Mouse (Mus musculus) embryonic fibroblast, embryonic 13.5 days (primary cell): ENCODE measurements around the gene Stt3b. TPM values are rescaled to one million over a fixed set of nuclear protein-coding genes. Genes with fewer than 3 reads are reported as not detected.

Source experiments
- H3K27ac ChIP-seq: 2 replicates; pipeline ENCODE4 v1.5.1; 2012; ENCODE audit warnings: low read length, control low read depth, inconsistent platforms; ENCODE audit not compliant: insufficient read depth
- H3K4me1 ChIP-seq: 2 replicates; pipeline ENCODE4 v1.6.1; 2011; ENCODE audit warnings: low read length; ENCODE audit not compliant: control insufficient read depth, insufficient read depth
- H3K4me3 ChIP-seq: 2 replicates; pipeline ENCODE4 v1.5.1; 2011; ENCODE audit warnings: mild to moderate bottlenecking, control low read depth, low read length; ENCODE audit not compliant: insufficient read depth
- CTCF ChIP-seq: IDR thresholded peaks from 2 replicates; pipeline ENCODE4 v1.5.1; 2011; ENCODE audit warnings: mild to moderate bottlenecking, control low read depth, low read length, moderate library complexity, borderline replicate concordance; ENCODE audit not compliant: insufficient read depth
- POLR2A ChIP-seq: IDR thresholded peaks from 2 replicates; pipeline ENCODE4 v1.6.1; 2011; ENCODE audit warnings: low read depth, mild to moderate bottlenecking, control low read depth, low read length, moderate library complexity
- polyA plus RNA-seq: library from polyadenylated mRNA; stranded (reverse); fragments of >200 nt; gene quantifications from 2 replicates; pipeline ENCODE4 v1.2.4, GENCODE M21; 2011; ENCODE audit warnings: low read depth; ENCODE audit not compliant: missing spikeins, insufficient read length

Gene Stt3b
- polyA plus RNA-seq, 1 experiment: 136 TPM

DNA sequence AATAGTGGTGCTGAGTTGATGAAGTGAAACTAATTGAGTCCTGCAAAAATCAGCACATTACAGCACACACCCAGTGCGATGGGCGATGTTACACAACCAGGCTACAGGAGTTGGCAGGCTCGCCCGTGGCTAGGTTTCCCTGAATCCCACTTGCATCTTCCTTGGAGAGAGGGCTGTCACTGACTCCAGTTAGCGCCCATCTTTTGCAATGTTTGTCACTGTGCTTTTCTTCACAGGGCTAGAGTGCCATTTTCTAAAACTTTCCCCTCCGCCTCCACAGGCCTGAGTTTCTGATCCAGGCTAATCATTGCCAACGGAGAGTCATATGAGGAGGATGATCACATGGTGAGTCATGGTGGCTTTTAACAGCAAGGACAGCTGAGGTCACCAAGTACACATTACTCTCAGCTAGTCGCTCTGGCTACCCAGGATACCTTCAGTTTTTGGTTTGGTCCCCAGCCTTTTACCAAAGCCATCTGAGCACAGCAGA is 73.8 kb downstream of the Stt3b start:
- H3K4me1 ChIP-seq: peaks cover 17% of the 10 kb centered on the region
- TF ChIP-seq CTCF: no peak
- TF ChIP-seq POLR2A: no peak

DNA sequence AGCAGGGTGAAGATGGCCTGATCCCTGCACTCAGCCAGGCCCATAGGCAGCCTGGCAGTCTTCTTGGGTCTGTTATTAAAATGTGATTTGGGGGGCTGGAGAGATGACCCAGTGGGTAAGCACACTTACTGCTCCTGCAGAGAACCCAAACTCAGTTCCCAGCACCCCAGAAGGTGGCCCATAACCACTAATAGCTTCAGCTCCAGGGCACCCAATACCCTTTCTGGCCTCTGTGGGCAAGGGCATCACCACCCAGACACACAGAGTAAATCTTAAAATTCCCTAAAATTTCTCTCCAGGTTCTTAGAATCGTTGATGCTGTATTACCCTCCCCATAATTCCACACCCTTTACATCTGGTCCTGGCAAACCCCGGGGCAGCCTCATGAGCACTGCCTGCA is 75.7 kb downstream of the Stt3b start:
- Histone ChIP-seq H3K27ac (no peak overlapping the region), H3K4me3 (no peak overlapping the region), H3K4me1 (peaks cover 17% of the 10 kb centered on the region)
- TF ChIP-seq CTCF: no peak

More for the DNA sequence above, 73.8 kb downstream of the Stt3b start:
- Histone ChIP-seq H3K27ac (peak overlapping the region; percentile 74; the same call in 1 of the 2 replicates), H3K4me3 (no peak overlapping the region)

DNA sequence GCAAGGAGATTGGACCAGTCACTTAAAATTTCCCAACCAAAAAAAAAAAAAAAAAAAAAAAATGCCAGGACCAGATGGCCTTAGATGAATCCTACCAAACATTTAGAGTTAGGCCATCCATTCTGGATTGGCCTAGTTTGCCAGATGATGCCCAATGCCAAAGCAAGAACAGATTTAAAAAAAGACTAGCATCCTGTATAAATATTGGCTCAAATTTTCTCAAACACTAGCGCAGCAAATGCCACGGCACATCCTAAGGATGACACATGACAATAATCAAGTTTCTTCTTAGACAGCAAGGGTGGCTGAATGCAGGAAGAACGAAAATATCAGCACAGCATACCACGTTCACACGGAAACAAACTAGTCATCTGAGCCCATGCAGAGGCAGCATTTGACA is 76.5 kb downstream of the Stt3b start:
- no peak overlapping the region for H3K27ac ChIP-seq
- H3K4me3 ChIP-seq: no peak overlapping the region
- no peak for TF ChIP-seq CTCF
- TF ChIP-seq POLR2A: no peak
- H3K4me1 ChIP-seq: peaks cover 17% of the 10 kb centered on the region

DNA sequence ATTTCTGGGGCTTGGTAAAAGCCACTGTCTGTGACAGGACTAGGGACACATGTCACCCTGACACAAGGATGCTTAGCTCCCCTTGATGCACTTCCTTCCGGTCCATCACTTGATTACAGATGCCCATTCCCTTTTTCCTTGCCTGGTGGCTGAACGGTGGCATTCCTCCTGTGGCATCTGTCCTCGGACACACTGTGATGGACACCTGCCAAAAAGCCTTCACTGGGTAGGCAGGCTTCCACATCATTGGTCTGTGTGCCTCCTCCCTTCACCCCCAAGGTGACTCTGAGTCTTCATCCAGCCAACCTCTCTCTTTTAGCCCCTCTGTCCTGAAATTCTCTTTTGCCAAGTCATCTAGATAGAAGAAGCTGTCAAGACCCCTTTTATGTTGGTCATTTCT is 78.7 kb downstream of the Stt3b start:
- Histone ChIP-seq H3K4me1 (peaks cover 12% of the 10 kb centered on the region), H3K4me3 (no peak overlapping the region), H3K27ac (no peak overlapping the region)
- TF ChIP-seq POLR2A (no peak), CTCF (no peak)

DNA sequence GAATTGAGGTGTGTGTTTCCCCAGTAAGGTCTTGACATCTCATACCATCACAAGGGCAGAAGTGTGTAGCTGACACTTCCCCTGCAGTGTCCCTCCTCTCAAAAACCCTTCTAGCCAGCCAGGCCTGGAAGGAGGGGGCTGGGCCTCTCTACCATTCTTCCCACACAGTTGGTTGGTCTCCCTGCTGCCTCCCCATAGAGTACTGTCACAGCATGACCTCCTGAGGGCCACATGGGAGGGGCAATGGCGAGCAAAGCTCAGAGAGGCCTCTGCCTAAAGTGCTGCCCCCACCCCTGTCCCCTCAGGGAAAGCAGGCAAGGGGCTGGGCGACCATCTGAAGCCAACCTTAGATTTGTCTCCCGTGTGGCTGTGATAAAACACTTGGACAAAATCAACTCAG is 80.1 kb downstream of the Stt3b start:
- TF ChIP-seq CTCF: no peak
- no peak for TF ChIP-seq POLR2A
- peaks cover 7% of the 10 kb centered on the region for H3K4me1 ChIP-seq
- no peak overlapping the region for H3K27ac ChIP-seq
- H3K4me3 ChIP-seq: no peak overlapping the region

DNA sequence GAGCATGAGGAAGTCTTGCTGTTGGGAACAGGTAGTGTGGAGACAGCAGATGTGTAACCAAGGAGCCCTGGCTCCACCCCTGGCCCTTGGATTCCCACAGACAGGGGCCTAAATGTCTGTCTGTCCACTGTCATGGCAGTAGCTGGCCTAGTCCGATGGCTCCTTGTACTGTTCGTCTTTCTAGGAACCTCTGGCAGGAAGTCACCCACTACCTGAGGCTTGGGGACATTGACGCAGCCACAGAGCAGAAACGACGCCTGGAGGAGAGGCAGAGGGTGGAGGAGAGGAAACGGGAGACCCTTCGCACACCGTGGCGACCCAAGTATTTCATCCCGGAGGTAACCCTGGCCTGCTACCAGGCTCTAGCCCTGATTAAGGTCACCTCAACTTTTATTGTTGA is 80.5 kb downstream of the Stt3b start:
- Histone ChIP-seq H3K4me1 (peaks cover 7% of the 10 kb centered on the region), H3K27ac (no peak overlapping the region), H3K4me3 (no peak overlapping the region)
- TF ChIP-seq POLR2A: no peak
- TF ChIP-seq CTCF: no peak

DNA sequence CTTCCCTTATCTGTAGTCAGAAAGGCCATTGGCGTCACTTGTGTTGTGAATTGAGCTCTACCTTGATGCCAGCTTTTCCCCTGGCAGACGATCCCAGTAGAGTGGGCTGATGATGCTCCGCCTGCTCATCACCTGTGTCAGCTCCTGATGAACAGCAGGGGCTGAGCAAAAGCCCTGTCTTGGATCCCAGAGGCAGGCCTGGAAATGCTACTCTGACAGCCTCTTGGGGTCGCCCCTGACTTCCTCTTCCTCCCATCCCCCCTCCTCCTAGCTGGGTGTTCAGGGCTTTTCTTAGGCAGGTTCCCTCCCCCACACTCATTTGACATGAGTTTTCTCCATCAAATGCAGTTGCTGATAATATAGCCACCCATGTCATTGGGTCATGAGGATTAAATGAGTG is 81.1 kb downstream of the Stt3b start:
- Histone ChIP-seq H3K4me3 (no peak overlapping the region), H3K27ac (no peak overlapping the region), H3K4me1 (peaks cover 7% of the 10 kb centered on the region)
- TF ChIP-seq POLR2A (no peak), CTCF (no peak)

DNA sequence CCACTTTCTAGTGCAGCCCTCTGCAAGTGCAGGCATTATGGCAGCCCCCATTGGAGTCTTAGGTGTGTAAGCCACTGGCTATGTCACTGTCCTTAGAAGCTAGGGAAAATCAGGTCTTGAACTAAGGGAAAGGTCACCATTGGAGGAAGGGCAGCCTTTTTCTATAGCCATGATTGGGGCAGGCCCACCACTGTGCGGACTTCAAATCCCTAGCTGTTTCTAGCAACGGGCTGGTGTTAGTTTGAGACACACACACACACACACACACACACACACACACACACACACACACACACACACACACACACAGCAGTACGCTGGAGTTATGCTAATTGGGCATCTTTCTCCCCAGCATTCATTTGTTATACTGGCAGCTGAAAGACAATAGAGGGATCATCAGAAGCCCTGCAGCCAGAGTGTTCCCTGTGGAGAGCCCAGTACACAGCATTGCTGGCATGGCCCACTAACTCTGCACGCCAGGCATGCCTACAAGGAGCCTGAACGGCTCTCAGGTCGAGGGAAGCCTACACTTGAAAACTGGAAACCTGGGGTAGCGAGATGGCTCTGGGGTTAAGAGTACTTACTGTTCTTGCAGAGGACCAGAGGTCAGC is 85.4 kb downstream of the Stt3b start:
- Histone ChIP-seq H3K4me1 (no peaks in the 10 kb centered on the region), H3K27ac (no peak overlapping the region), H3K4me3 (no peak overlapping the region)
- TF ChIP-seq POLR2A (no peak), CTCF (no peak)

DNA sequence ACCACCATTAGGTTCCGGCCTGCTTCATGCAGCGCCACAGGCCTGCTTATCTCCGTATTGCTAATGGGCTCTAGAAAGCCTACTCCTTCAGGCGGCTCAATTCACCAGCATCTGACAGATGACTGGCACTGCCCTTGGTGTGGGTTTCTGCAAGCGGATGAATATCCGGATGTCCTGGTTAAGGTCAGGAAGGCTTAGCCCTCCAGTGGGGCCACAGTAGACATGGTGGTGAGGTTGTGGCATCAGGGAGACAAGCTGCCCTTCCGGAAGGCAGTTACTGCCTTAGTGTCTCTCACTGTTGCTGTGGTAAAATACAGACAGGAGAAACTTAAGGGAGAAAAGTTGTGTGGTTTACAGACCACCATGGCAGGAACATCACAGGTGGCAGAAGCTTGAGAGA is 89.0 kb downstream of the Stt3b start:
- H3K4me1 ChIP-seq: no peaks in the 10 kb centered on the region
- TF ChIP-seq POLR2A: no peak
- no peak overlapping the region for H3K27ac ChIP-seq
- H3K4me3 ChIP-seq: no peak overlapping the region

DNA sequence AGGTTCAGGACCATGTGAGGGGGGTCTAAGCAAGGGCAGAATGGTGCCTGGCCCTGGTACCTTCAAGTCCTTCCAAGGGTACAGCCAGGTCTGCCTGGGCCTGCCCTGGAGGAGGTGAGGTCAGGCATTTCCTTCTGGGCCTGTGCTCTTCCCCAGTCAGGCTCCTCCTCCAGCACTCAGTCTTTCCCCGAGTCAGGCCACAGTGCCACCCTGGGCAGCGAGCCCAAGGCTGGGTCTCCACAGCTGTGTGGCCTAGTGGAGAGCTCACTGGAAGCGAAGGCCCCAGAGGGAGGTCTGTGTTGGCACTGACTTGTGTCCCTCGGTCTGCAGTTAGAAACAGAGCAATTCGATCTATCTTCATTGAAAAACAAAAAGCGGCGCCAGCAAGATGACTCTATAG is 89.8 kb downstream of the Stt3b start:
- TF ChIP-seq CTCF: no peak
- no peak for TF ChIP-seq POLR2A
- Histone ChIP-seq H3K4me3 (no peak overlapping the region), H3K27ac (no peak overlapping the region), H3K4me1 (no peaks in the 10 kb centered on the region)

DNA sequence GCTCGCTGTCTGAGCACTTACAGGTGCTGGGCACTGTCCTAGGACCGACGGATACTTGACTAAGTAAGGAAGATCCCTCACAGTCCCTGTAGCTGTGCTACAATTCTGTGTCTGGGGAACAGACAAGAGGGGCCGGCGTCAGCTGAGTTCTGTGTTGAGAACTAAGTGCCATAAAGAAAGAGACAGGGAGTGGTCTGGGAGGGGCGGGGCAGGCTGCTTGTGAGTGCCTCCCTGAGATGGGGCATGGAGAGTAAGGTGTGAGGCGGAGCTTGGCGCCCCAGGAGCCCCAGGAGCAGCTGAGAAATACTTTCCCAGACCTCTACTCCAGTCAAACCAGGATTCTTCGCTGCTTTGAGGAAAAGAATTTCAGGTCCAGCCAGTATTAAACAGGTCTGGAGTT is 92.2 kb downstream of the Stt3b start:
- no peak overlapping the region for H3K4me3 ChIP-seq
- TF ChIP-seq POLR2A (no peak), CTCF (no peak)
- no peaks in the 10 kb centered on the region for H3K4me1 ChIP-seq
- no peak overlapping the region for H3K27ac ChIP-seq
